Mouse (Mus musculus) WW6 (cell line): ENCODE measurements around the gene Gm20458.

Experiments
- DNase-seq: peaks from one replicate; pipeline ENCODE4 v3.0.0-alpha.2; 2013; ENCODE audit warnings: low read depth, low spot score

Gene Gm20458

GRCm38 (mm10) chr2:164434681-164435080 is 26.1 kb upstream of the Gm20458 start:
- DNase-seq = no peak

- no peak for DNase-seq
Observed at GRCm38 (mm10) chr2:164435216-164436090, 25.3 kb upstream of the Gm20458 start.

GRCm38 (mm10) chr2:164436215-164436913 is 24.4 kb upstream of the Gm20458 start:
- DNase-seq = no peak

GRCm38 (mm10) chr2:164436961-164437360 is 23.8 kb upstream of the Gm20458 start:
- no peak for DNase-seq

GRCm38 (mm10) chr2:164437710-164438109 is 23.1 kb upstream of the Gm20458 start:
- DNase-seq = no peak

GRCm38 (mm10) chr2:164438257-164438656 is 22.5 kb upstream of the Gm20458 start:
- no peak for DNase-seq

- DNase-seq = no peak
Observed at GRCm38 (mm10) chr2:164439001-164439421, 21.8 kb upstream of the Gm20458 start.

- no peak for DNase-seq
Observed at GRCm38 (mm10) chr2:164440314-164440713, 20.5 kb upstream of the Gm20458 start.

- DNase-seq = no peak
Observed at GRCm38 (mm10) chr2:164441155-164441554, 19.6 kb upstream of the Gm20458 start.

GRCm38 (mm10) chr2:164441731-164442130 is 19.0 kb upstream of the Gm20458 start:
- DNase-seq = no peak

- DNase-seq = no peak
Observed at GRCm38 (mm10) chr2:164442315-164443050, 18.3 kb upstream of the Gm20458 start.

- peak; percentile 70 for DNase-seq
Observed at GRCm38 (mm10) chr2:164443051-164443437, 17.7 kb upstream of the Gm20458 start.

- no peak for DNase-seq
Observed at GRCm38 (mm10) chr2:164443460-164444000, 17.2 kb upstream of the Gm20458 start, which contains the start of gene Sdc4. Gene Sdc4, minus strand, starts transcription at chr2:164443887.

GRCm38 (mm10) chr2:164444701-164445100 is 16.1 kb upstream of the Gm20458 start:
- DNase-seq = no peak

- DNase-seq = no peak
Observed at GRCm38 (mm10) chr2:164445399-164446085, 15.2 kb upstream of the Gm20458 start.

GRCm38 (mm10) chr2:164446086-164446469 is 14.7 kb upstream of the Gm20458 start:
- no peak for DNase-seq

- no peak for DNase-seq
Observed at GRCm38 (mm10) chr2:164448140-164448539, 12.6 kb upstream of the Gm20458 start.

- DNase-seq = no peak
Observed at GRCm38 (mm10) chr2:164448921-164449320, 11.8 kb upstream of the Gm20458 start.

GRCm38 (mm10) chr2:164449341-164450042 is 11.3 kb upstream of the Gm20458 start:
- DNase-seq = no peak

- no peak for DNase-seq
Observed at GRCm38 (mm10) chr2:164452000-164452676, 8.6 kb upstream of the Gm20458 start.
